Mouse (Mus musculus) frontal cortex, adult (tissue): ENCODE data around the gene Gpr34.
A peak's percentile ranks its signal among the peaks of the same experiment; 100 is the strongest.

Experiments used
- ATAC-seq: cut with Nextera tagmentation; 2 replicates; pipeline ENCODE4 v1.9.2; 2017; ENCODE audit warnings: mild to moderate bottlenecking, moderate library complexity, mixed read lengths; ENCODE audit not compliant: low TSS enrichment

Gpr34 gene

GRCm38 (mm10) chrX:13631599-13632283 lies at the start of gene Gpr34:
TSS of gene Gpr34 (plus strand) at chrX:13632089.
- ATAC-seq = no peak

GRCm38 (mm10) chrX:13599373-13599772 lies 32.5 kb upstream of the Gpr34 start:
- ATAC-seq = no peak

- ATAC-seq = no peak
Observed at GRCm38 (mm10) chrX:13599966-13600365, 31.9 kb upstream of the Gpr34 start.

- ATAC-seq = no peak
Observed at GRCm38 (mm10) chrX:13606741-13607140, 25.1 kb upstream of the Gpr34 start.

- ATAC-seq = no peak
Observed at GRCm38 (mm10) chrX:13607752-13608151, 24.1 kb upstream of the Gpr34 start.

- no peak for ATAC-seq
Observed at GRCm38 (mm10) chrX:13611114-13611513, 20.8 kb upstream of the Gpr34 start.

GRCm38 (mm10) chrX:13612115-13612514 lies 19.8 kb upstream of the Gpr34 start:
- ATAC-seq = no peak

GRCm38 (mm10) chrX:13616726-13617125 lies 15.2 kb upstream of the Gpr34 start:
- no peak for ATAC-seq

GRCm38 (mm10) chrX:13617294-13617693 lies 14.6 kb upstream of the Gpr34 start:
- ATAC-seq = no peak

- no peak for ATAC-seq
Observed at GRCm38 (mm10) chrX:13618476-13618875, 13.4 kb upstream of the Gpr34 start.

- ATAC-seq = no peak
Observed at GRCm38 (mm10) chrX:13621473-13621872, 10.4 kb upstream of the Gpr34 start.

GRCm38 (mm10) chrX:13622654-13623053 lies 9.2 kb upstream of the Gpr34 start:
- ATAC-seq = no peak

GRCm38 (mm10) chrX:13636398-13636797 lies 4.5 kb downstream of the Gpr34 start:
- ATAC-seq = no peak

- no peak for ATAC-seq
Observed at GRCm38 (mm10) chrX:13638894-13639293, 7.0 kb downstream of the Gpr34 start.

- no peak for ATAC-seq
Observed at GRCm38 (mm10) chrX:13651889-13652288, 20.0 kb downstream of the Gpr34 start.

GRCm38 (mm10) chrX:13652291-13652690 lies 20.4 kb downstream of the Gpr34 start:
- ATAC-seq = no peak

- peak; percentile 78 for ATAC-seq
Observed at GRCm38 (mm10) chrX:13655005-13655421, 23.1 kb downstream of the Gpr34 start.

GRCm38 (mm10) chrX:13655906-13656305 lies 24.0 kb downstream of the Gpr34 start:
- ATAC-seq = no peak

GRCm38 (mm10) chrX:13656721-13657120 lies 24.8 kb downstream of the Gpr34 start:
- ATAC-seq = no peak

GRCm38 (mm10) chrX:13658616-13659140 lies 26.8 kb downstream of the Gpr34 start:
- no peak for ATAC-seq

- no peak for ATAC-seq
Observed at GRCm38 (mm10) chrX:13659201-13659890, 27.5 kb downstream of the Gpr34 start.

- no peak for ATAC-seq
Observed at GRCm38 (mm10) chrX:13661063-13661462, 29.2 kb downstream of the Gpr34 start, which contains the start of gene Gpr82. TSS of gene Gpr82 (plus strand) at chrX:13661363.

GRCm38 (mm10) chrX:13668867-13669266 lies 37.0 kb downstream of the Gpr34 start:
- no peak for ATAC-seq
